Mouse (Mus musculus) midbrain, embryonic 16.5 days (tissue): ENCODE data around the gene Rgs10. TPM values are rescaled to one million over a fixed set of nuclear protein-coding genes. Genes with fewer than 3 reads are reported as not detected.

Experiments used
- polyA plus RNA-seq: library from polyadenylated mRNA; unstranded; fragments of >200 nt; fragmentation: Nextera tagmentation; extraction: Ambion mirVana; gene quantifications from 2 replicates; pipeline ENCODE4 v1.2.1, GENCODE M21; 2015

Rgs10 gene
- polyA plus RNA-seq, 1 experiment from 2014 or later: 68.6 TPM

Other genes starting within 250 kb of the Rgs10 start
- gene Cox6a2, start 212.4 kb downstream of the Rgs10 start, polyA plus RNA-seq: 0.38 TPM in 1 of 2 replicates, not detected in the other
- 12.4 and 12.7 TPM in 2 replicates for gene Armc5, start 181.4 kb downstream of the Rgs10 start, polyA plus RNA-seq
- gene 9130023H24Rik, start 180.7 kb downstream of the Rgs10 start, polyA plus RNA-seq: 6.8 and 7.7 TPM in 2 replicates
- 22.0 and 23.3 TPM in 2 replicates for gene Tgfb1i1, start 171.9 kb downstream of the Rgs10 start, polyA plus RNA-seq
- not detected in 2 replicates for gene Slc5a2, start 153.1 kb downstream of the Rgs10 start, polyA plus RNA-seq
- 22.9 and 25.9 TPM in 2 replicates for gene BC017158, start 120.6 kb downstream of the Rgs10 start, polyA plus RNA-seq
- 29.5 and 33.7 TPM in 2 replicates for gene Tial1, start 43.0 kb upstream of the Rgs10 start, polyA plus RNA-seq
- gene Bag3, start 104.9 kb upstream of the Rgs10 start, polyA plus RNA-seq: 1.9 and 2.8 TPM in 2 replicates
- 459 and 536 TPM in 2 replicates for gene Inpp5f, start 192.6 kb upstream of the Rgs10 start, polyA plus RNA-seq